Mouse (Mus musculus): ENCODE measurements around the gene Cnnm1.

DNA sequence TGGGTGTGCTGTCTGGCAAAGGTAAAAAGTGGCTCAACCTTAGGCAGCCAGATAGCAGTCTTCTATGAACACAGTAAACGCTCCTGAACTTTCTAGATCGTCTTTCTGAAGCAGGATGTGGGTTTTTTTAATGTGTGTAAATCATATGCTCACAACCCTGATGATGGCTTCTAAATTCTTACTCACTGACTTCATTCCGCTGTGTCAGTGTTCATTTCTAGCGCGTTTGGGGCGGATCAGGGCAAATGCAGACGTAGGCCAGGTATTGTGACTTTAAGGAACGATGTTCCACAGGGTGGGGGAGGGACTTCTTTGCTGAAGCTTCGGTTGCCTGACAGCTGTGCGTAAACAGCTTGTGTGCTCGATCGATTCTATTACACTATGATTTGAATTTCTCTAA, 90.7 kb downstream of the Cnnm1 start:
- TF ChIP-seq CTCF (IDR thresholded peaks at IDR 0.05; ENCODE audit: insufficient read depth, low read length) (no peak), POLR2A (IDR thresholded peaks at IDR 0.05; ENCODE audit: borderline replicate concordance, extremely low read depth, low read depth, low read length) (no peak)

All from lung, adult 2 months (tissue).